Comparison of ENCODE assay signal across 12 mouse cellular contexts in genomic region chr2:168423551-168423950, GRCm38 (mm10).
DNase-seq lines count a peak whose midpoint lies in the region; TF ChIP-seq lines count a peak whose summit lies in the region.
"Had no signal": no experiment of that assay in that cellular context is flagged by ENCODE, and none has a peak within 500 bp of the region (broad histone marks: within the 10 kb centered on the region; RNA-seq: fewer than 3 reads in every experiment).

No protein-coding gene starts in this region.

- no peak for DNase-seq in cerebellum, adult 2 months
- no peak for DNase-seq in cerebellum, adult 8-10 months
- peak; percentile 40 to 58 for DNase-seq in layer of hippocampus, postnatal 14 days (ENCODE audit: low spot score in 2 of 2)
- DNase-seq in layer of hippocampus, adult 9-11 months, result no peak
- peak; percentile 59 for DNase-seq in R1 (ENCODE audit: low read depth, low spot score)
- DNase-seq in lung, postnatal 10 days, result peak; percentile 36
- DNase-seq in right cerebral cortex, adult 2 months (ENCODE audit: low spot score in 2 of 2), result no peak
- no peak for DNase-seq in heart, embryonic 10.5 days (ENCODE audit: low spot score)
- DNase-seq: gastrocnemius, postnatal 14 days; thymus, postnatal 36 days had no signal

- H3K4me1 ChIP-seq in cerebellum, adult 2 months (ENCODE audit: control insufficient read depth, insufficient read depth, low read length), result no peaks in the 10 kb centered on the region; the same call in 1 of the 2 replicates
- H3K4me1 ChIP-seq in heart, embryonic 10.5 days, result no peaks in the 10 kb centered on the region
- H3K4me1 ChIP-seq: megakaryocyte, embryonic 14.5 days had no signal

- H3K9me3 ChIP-seq in heart, embryonic 10.5 days, result 0 out of 2 replicates have a peak, but pooled peaks cover 4% of the 10 kb centered on the region

- no peak for TF ChIP-seq POLR2A in cerebellum, adult 2 months (IDR thresholded peaks at IDR 0.05; ENCODE audit: borderline replicate concordance, insufficient read depth, low read length)

- WGBS in cerebellum, adult 2 months, result 37% methylated on average over 6 of the region's 6 CpGs
- WGBS in heart, embryonic 10.5 days, result 59% methylated on average over 6 of the region's 6 CpGs

- no peak overlapping the region for H3K27ac ChIP-seq in cerebellum, adult 2 months (ENCODE audit: insufficient read depth, low read length)
- no peak overlapping the region for H3K27ac ChIP-seq in heart, embryonic 10.5 days
- H3K27ac ChIP-seq: embryonic facial prominence, embryonic 12.5 days had no signal

- no peaks in the 10 kb centered on the region; the same call in 1 of the 2 replicates for H3K27me3 ChIP-seq in cerebellum, adult 2 months (ENCODE audit: control insufficient read depth, insufficient read depth, low read length)
- H3K27me3 ChIP-seq in heart, embryonic 10.5 days (ENCODE audit: insufficient read depth, poor library complexity, severe bottlenecking), result peaks cover 79% of the 10 kb centered on the region
- H3K27me3 ChIP-seq: embryonic facial prominence, embryonic 12.5 days had no signal

- no peak overlapping the region for H3K4me3 ChIP-seq in cerebellum, adult 2 months (replicated peaks; ENCODE audit: insufficient read depth, low read depth, low read length)
- H3K4me3 ChIP-seq in heart, embryonic 10.5 days, result no peak overlapping the region
- H3K4me3 ChIP-seq: embryonic facial prominence, embryonic 12.5 days; megakaryocyte, embryonic 14.5 days had no signal

- no peaks in the 10 kb centered on the region for H3K36me3 ChIP-seq in heart, embryonic 10.5 days
- H3K36me3 ChIP-seq: embryonic facial prominence, embryonic 12.5 days had no signal

- 0 out of 2 replicates have a peak, but pooled peaks have one; percentile 17 for TF ChIP-seq CTCF in cerebellum, adult 2 months (IDR thresholded peaks at IDR 0.05; ENCODE audit: borderline replicate concordance, insufficient read depth, low read depth, low read length)

Comparison
In these comparisons a context has a peak if more than half of its experiments do, and no peak if none do; other contexts are left out.
1. DNase-seq: peak in layer of hippocampus, postnatal 14 days (2 of 2), R1 (single experiment) and lung, postnatal 10 days (single experiment); none in cerebellum, adult 2 months (0 of 2), cerebellum, adult 8-10 months (single experiment), layer of hippocampus, adult 9-11 months (single experiment), right cerebral cortex, adult 2 months (0 of 2) and heart, embryonic 10.5 days (single experiment).